Mouse (Mus musculus) olfactory bulb, adult 2 months (tissue): Measurements from ENCODE around the gene Sfxn4. TPM values are rescaled to one million over a fixed set of nuclear protein-coding genes. Genes with fewer than 3 reads are reported as not detected.

Source experiments
- H3K27ac ChIP-seq: fragments of 200-500 bp; 2 replicates; pipeline ENCODE4 v1.5.1; 2012; ENCODE audit warnings: low read depth, low read length; ENCODE audit not compliant: insufficient read depth
- H3K4me1 ChIP-seq: fragments of 200-500 bp; 2 replicates; pipeline ENCODE4 v1.6.1; 2012; ENCODE audit warnings: low read length; ENCODE audit not compliant: control insufficient read depth, insufficient read depth
- H3K4me3 ChIP-seq: fragments of 200-500 bp; 2 replicates; pipeline ENCODE4 v1.5.1; 2012; ENCODE audit warnings: mild to moderate bottlenecking, low read depth, low read length, moderate library complexity; ENCODE audit not compliant: insufficient read depth
- CTCF ChIP-seq: fragments of 200-500 bp; IDR thresholded peaks from 2 replicates; pipeline ENCODE4 v1.5.1; 2012; ENCODE audit warnings: low read depth, mild to moderate bottlenecking, low read length, moderate library complexity; ENCODE audit not compliant: insufficient read depth
- POLR2A ChIP-seq: fragments of 200-500 bp; IDR thresholded peaks from 2 replicates; pipeline ENCODE4 v1.6.1; 2012; ENCODE audit warnings: mild to moderate bottlenecking, low read depth, low read length, moderate library complexity; ENCODE audit not compliant: insufficient read depth
- WGBS: fragments of 180-500 bp; shearing (Covaris S2); methylation state at CpG from one replicate; pipeline ENCODE4 v1.1.7; 2018; 5-methylcytosine and 5-hydroxymethylcytosine counted together
- polyA plus RNA-seq: library from polyadenylated mRNA; stranded (reverse); fragments of >200 nt; gene quantifications from 2 replicates; pipeline ENCODE4 v1.2.4, GENCODE M21; 2012; ENCODE audit warnings: low replicate concordance; ENCODE audit not compliant: missing spikeins, insufficient read depth, insufficient read length

Gene Sfxn4
- not detected in 2 replicates for polyA plus RNA-seq

DNA sequence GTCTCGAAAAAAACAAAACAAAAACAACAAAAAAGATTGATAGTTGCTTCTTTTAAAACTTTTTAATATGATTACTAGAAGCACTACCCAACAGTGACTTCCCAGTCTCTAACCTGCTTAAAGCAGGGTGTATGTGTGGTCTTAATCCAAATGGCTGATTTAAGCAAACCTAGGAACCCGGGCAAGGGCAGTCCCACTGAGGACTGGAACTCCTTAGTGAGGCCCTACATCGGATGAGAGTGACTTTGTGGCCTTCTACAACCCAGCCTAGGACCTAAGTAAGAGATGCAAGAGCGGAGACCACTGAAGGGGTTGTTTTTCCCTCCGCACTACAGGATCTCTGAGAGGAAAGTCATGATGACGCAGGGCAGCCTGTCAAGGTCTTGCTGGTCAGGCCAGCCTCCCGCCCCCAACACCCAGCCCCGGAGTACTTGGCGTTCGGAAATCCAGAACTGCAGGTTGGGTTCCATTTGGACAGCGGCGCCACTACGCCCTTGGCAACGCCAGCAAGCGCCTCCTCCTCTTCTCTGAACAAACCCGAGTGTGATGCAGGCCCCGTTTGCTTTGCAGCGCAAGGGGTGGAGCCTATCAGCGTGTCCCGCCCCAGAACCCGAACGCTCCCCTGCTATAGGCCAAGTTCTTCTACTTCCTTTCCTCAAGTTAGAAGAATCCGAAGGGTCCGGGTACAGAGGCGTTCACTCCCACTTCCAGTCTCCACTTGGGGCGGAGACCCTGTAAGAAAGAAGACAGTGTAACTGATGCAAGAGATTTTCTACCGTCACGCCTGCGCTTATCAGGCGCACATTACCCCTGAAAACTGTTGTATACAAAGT is at the start of gene Sfxn4:
Gene Sfxn4 (minus strand): TSS at position 612 of the 833 bp plus-strand sequence.
- 2% methylated on average over 30 of the region's 30 CpGs for WGBS
- Histone ChIP-seq H3K4me1 (no peaks in the 10 kb centered on the region), H3K27ac (peak within 1 kb of the TSS; percentile 63; the same call in 1 of the 2 replicates), H3K4me3 (peak within 1 kb of the TSS; percentile 87)
- no peak for TF ChIP-seq CTCF
- peak; percentile 60 for TF ChIP-seq POLR2A

DNA sequence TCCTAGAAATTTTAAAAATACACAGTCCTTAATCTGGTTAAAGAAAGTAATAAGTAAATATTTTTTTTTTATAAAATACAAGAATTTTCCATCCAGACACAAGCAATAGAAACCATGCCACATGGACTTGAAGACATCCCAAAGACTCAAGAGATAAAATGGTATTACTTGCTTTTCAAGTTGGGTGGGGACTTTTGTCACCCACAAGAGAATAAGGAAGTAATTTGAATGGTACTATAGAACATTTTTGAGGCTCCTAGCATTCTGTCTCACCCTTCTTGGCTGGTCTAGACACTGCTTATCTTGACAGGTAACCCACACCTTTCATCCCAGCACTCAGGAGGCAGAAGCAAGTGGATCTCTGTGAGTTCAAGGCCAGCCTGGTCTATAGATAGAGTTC is 49.0 kb upstream of the Sfxn4 start:
- H3K27ac ChIP-seq, result no peak overlapping the region
- TF ChIP-seq CTCF (no peak), POLR2A (no peak)
- H3K4me1 ChIP-seq, result no peaks in the 10 kb centered on the region
- no peak overlapping the region for H3K4me3 ChIP-seq

DNA sequence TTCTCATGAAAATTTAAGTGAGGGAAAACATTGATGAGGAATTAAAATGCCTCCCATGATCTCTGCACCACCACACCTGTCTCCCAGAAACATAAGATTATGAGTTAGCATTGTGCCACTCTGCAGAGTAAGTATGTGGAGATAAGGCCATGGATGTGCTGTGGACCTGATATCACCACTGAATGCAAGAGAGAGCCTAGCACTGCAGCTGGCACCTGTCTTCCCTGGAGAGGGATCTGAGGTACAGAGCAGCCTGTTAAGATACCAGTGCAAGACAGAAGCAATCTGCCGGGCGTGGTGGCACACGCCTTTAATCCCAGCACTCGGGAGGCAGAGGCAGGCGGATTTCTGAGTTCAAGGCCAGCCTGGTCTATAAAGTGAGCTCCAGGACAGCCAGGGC is 44.2 kb upstream of the Sfxn4 start:
- H3K4me3 ChIP-seq, result no peak overlapping the region
- TF ChIP-seq POLR2A, result no peak
- TF ChIP-seq CTCF, result no peak
- no peak overlapping the region for H3K27ac ChIP-seq
- H3K4me1 ChIP-seq, result no peaks in the 10 kb centered on the region
- WGBS, result 97% methylated on average over 5 of the region's 5 CpGs

DNA sequence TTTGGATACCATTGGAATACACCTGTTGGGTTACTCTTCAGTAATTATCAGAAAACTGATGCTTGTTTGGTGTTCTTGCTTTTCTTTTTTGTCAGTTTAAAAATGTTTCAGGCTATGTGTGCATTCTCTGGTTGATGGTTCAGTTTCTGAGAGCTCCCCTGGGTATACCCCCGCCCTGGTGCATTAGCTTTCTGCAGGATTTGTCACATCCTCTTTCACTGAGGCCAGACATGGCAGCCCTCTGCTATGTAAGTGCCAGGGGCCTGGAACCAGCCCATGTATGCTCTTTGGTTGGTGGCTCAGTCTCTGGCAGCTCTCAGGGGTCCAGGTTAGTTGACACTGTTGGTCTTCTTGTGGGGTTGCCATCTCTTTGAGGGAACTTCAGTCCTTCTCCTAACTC is 42.7 kb upstream of the Sfxn4 start:
- TF ChIP-seq CTCF (no peak), POLR2A (no peak)
- no peak overlapping the region for H3K4me3 ChIP-seq
- no peaks in the 10 kb centered on the region for H3K4me1 ChIP-seq
- 100% methylated on average over 1 of the region's 1 CpGs for WGBS
- no peak overlapping the region for H3K27ac ChIP-seq

DNA sequence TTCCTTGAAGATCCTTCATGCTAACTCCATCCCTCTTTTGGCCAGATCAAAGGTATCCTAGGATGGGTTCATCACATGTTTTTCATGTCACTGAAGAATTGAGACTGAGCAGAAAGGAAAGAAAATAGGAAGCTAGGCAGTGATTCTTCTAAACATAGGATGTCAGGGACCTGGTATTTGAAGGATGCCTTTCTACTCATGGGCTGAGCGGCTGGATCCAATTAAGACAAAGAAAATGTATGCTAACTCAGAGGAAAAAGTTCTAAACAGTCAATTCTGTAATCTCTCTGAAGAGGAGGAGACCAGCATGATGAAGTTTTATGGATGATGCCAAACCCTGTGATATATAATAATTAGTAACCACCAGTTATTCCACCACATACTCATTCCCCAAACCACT is 41.9 kb upstream of the Sfxn4 start:
- TF ChIP-seq POLR2A (no peak), CTCF (no peak)
- WGBS, result 87% methylated on average over 1 of the region's 1 CpGs
- Histone ChIP-seq H3K4me3 (no peak overlapping the region), H3K4me1 (no peaks in the 10 kb centered on the region), H3K27ac (no peak overlapping the region)

DNA sequence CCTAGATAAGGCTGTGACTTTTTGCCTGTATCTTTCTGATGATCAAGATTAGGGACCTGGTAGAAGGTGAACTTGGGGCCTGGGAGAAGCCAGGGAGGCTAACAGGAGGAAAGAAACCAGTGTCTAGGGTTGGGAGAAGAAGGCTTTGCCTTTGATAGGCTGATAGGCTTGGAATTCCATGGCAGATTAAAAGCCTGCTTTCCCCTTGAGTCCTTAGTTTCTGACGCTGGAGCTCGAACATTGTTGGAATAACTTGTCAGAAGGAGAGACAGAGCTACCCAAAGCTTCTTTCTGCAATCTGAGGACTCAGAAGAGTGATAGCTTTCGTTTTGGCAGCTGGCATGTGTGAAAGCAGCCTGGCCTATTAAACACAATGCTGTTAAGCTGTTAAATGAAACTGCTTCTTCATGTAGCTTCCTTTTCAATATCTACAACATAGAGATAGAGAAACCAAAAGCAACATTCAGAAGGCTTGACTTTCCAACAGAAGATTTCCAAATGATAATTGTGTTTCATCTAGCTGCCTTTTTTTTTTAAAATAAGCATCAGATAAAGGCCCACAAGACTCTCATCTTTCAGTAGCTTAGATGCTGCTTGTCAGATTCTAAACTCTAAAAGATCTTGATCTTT is 34.1 kb upstream of the Sfxn4 start:
- Histone ChIP-seq H3K4me3 (no peak overlapping the region), H3K27ac (peak overlapping the region; percentile 37; the same call in 1 of the 2 replicates), H3K4me1 (no peaks in the 10 kb centered on the region)
- TF ChIP-seq POLR2A (no peak), CTCF (no peak)
- 44% methylated on average over 3 of the region's 3 CpGs for WGBS

DNA sequence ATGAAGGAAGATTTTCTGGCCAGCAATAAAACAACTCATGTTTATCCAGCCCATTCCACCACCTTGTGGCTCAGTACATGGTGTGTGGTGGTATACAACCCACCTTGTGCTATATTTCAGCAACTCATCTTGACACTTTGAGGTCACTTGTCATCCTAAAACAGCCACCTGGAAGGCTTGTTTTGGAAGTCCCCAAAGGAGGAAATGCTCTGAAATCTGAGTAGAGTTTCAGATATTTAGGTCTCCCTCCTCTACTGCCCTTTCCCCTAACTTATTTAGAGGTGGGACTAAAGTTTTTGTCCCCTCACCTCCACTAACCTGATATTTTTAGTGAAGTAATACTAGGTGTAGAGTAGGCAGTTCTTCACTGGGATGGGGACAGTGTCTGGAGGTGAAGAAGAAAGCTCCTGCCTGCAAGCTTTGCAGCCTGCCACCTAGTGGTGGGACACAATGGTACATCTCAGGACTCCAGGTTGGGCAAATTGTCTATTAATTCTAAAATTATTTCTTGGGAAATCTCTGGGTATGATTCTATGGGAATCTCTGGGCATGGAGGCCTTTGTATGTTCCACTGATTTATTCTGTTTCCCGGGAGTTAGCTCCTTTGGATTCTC is 30.8 kb upstream of the Sfxn4 start:
- no peak overlapping the region for H3K27ac ChIP-seq
- no peak overlapping the region for H3K4me3 ChIP-seq
- 0 out of 2 replicates have a peak, but pooled peaks cover 3% of the 10 kb centered on the region for H3K4me1 ChIP-seq
- TF ChIP-seq CTCF (0 out of 2 replicates have a peak, but pooled peaks have one; percentile 11), POLR2A (no peak)
- WGBS, result 28% methylated on average over 1 of the region's 1 CpGs

DNA sequence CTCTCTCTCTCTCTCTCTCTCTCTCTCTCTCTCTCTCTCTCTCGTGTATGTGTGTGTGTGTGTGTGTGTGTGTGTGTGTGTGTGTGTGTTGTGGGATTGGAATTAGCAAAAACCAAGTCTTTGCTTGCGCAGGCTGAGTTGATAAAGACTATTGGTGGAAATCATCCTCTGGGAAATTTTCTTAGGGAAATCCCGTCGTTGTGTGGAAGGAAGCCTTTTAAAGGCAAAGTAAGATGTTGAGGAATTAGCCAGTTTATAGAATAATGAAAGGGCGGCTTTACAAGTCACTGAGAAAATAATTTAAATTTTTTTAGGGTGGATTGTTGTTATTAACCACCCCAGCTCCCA is 29.8 kb upstream of the Sfxn4 start:
- 1% methylated on average over 4 of the region's 5 CpGs for WGBS
- no peak overlapping the region for H3K4me3 ChIP-seq
- TF ChIP-seq CTCF, result no peak
- TF ChIP-seq POLR2A, result no peak
- 0 out of 2 replicates have a peak, but pooled peaks cover 3% of the 10 kb centered on the region for H3K4me1 ChIP-seq
- no peak overlapping the region for H3K27ac ChIP-seq
